Mouse (Mus musculus) thymus, postnatal 10 days (tissue): ENCODE measurements around the gene Relch.
"Not testable (repeated sequence)": the region's sequence is repeated elsewhere in the genome, so short reads cannot be mapped to it uniquely, and the experiment has no call there.

ENCODE experiments used
- DNase-seq, 2 experiments: peaks; one replicate each; pipeline ENCODE4 v3.0.0; 2021; ENCODE audit warnings: low spot score in 2 of 2

The Relch gene

DNA sequence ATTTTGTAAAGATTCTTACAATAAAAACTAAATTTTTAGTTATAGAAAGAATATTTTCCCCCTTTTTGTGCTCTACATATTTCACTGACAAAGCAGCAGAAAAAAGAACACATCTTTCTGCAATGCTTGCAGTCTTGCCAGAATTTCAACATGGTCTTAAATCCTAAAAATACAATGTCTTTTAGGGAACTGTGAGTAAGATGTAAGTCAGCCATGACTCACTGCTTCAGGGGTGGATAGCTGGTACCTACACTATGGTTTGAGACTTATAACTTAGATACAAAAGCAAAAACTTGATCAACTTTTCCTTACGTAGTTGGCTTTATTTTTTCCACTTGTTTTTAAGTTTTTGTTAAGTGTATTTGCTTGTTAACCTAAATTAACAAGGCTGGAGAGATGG lies 78.8 kb downstream of the Relch start:
- no peak for DNase-seq

DNA sequence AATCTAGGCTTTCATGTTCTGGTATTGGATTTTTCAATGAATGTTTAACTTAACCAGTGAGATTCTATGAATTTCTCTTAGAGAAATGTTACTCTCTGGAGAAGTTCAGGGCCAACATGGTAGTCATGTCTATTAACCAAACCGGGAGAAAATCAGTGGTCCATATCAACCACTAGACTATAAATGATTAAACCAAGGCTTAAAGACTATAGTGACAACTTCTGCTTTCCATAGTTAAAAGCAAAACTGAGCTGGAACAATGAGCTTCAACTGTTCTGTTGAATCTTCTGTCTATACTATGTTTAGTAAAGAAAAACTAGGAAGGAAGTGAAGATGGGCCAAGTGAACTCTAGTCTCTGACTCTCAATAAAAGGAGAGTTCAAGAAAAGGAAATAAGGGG lies 82.8 kb downstream of the Relch start:
- DNase-seq: no peak

DNA sequence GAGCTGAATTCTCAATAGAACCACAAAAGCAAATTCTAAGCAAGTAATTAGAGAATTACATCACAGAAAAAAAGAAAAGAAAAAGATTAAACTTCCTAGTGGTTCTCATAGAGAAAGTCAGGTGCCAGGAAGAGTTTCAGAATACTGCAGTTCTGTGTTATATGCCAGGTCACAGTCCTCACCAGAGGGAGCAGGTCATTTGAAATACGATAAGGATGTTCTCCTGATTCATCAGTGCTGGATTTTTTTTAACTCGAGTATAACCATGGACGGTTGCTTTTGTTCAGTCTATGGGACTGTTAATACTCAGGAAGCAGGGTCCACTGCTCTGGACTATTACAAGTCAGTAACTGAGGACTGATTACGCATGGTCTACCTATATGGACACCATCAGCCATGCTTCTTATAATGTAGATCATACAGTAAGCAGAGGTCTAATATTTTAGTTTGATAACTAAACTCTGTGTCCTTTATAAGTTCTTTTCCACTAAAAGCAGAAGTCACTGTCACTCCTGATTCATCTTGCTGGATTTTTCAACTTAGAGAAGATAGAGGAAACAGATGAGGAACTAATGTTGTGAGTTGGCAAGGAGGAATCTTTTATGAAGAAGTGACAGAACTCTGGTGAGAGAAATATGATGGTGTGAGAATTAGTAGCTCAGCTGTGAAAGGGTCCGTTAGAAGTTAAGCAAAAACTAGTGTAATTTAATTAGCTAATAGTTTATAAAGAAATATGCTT lies 83.4 kb downstream of the Relch start:
- no peak for DNase-seq

DNA sequence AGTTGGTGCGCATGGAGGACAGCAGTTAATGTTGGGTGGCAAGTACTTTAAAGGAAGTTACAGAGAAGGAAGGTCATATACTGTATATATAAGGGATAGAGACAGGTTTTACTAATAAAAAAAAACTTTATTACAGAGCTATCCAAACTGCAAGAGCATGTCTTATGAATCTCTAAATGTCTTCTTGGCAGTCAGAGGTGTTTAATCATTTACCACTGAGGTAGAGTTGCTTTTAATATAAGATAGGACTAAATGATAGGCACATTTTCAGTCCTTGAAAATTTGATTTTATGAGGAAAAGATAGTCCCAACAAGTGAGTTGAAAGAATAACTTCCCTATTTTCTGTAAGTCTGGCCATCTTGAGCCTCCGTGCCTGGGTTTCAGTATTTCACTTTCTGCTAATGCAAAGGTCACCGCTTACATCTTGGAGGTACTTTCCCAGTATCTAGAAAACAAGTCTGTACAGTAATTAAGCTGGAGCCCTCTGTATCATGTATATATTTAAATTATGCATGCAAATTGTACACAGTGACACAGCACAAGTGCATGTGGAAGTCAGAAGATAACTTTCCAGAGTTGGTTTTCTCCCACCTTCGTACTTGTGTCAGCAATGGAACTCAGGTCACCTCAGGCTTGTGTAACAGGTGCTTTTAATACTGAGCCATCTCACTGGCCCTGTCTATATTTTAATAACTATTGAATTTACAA lies 84.6 kb downstream of the Relch start:
- DNase-seq: no peak

DNA sequence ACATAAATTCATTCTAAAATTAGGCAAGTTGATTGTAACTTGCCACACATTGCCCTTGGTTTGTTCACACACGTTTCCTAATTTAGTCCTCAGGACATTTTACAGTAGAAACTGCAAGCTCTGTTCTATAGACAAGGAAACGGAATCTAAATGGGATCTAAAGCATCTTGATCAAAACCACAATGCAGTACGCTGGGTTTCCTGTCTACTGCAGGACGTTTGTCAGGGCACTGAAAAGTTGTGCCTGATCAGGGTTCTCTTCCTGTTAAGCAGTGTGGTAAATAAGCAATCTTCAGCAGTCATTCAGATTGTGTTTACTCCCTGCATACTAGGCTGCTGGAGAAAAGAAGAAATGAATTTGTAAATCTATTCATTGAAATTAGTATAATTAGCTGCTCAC lies 88.5 kb downstream of the Relch start:
- DNase-seq: no peak

DNA sequence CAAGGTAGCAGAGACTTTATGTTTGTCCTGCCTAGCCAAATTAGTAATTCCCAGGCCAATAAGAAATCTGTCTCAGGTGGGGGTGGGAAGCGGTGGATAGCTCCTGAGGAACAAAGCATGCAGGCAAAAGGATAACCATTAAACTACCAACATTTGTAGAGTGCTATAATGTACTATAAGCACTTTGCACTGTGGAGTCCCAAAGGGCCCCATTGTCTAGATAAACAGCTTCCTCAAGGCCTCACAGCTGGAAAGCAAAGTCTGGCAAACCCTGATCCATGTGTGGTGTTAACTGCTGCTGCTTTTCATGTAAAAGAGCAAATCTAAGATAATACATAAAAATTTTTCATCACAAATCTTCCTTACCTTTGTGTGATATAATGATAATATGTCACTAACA lies 89.3 kb downstream of the Relch start:
- DNase-seq: no peak

DNA sequence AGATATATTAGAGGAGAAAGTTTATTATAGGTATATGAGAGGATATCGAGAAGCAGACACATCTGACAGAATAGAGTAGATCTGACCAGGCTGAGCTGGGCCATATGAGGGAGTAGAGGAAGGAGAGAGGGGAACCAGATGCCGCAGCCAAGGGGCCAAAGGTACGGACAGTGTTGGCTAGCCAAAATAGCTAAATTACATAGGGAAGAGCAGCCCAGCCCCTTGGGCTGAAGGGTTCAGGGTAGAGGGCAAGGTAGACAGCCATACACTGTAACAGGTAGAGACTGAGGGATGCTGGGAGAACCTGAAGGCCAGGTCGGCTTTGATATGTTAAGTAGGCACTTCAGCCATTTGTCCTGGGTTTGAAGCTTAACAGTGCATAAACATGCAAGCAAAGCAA lies 95.1 kb downstream of the Relch start:
- no peak for DNase-seq

DNA sequence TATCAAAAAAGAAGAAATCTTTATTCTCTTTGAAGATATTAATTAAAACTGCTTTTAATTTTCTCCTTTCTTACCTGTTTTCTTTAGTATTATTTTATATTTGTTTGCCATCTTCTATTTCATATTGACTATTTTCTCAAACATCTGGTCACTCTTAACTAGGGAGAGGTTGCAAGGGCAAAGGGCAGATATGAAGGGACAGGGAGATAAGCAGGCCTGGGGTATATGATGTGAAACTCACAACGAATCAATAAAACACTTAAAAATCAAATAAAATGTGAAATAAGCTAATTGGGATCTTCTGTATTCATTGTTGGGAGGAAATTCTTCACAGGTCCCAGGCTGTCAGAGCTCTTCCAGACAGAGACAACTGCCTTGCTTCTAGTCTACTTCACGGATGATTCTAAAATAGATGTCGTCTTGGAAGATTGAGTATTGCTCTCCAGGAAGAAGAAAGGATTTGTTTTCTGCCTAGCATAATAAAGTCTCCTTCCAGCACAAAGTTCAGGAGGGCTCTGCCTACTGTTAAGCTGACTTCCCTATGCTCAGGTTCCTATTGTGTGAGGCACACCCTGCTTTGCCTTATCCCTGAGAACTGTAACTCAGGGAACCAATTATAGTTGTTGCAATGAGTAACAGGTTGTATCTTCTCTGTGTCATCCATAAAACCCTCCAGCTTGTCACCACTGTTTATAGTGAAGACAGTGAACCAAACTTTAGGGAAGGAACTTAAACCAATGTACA lies 95.9 kb downstream of the Relch start:
- no peak for DNase-seq

DNA sequence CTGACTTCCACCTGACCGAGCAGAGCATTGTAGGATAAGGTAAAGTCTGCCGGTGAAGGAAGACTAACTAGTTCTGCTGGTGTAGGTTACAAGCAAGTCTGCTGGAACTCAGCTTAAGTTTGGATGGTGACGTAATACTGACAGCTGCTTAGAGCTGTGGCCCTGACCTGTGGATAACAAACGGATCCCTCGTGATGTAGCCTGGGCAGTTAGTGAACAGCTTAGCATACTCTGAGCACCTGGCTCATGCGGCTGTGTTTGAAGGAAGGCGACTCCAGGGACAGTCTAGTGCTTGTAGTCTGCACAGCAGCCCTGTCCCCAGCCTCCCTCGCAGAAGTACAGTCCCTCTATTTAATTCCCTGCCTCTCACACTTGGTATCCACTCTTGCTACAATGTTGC lies 101.9 kb downstream of the Relch start:
- no peak for DNase-seq

DNA sequence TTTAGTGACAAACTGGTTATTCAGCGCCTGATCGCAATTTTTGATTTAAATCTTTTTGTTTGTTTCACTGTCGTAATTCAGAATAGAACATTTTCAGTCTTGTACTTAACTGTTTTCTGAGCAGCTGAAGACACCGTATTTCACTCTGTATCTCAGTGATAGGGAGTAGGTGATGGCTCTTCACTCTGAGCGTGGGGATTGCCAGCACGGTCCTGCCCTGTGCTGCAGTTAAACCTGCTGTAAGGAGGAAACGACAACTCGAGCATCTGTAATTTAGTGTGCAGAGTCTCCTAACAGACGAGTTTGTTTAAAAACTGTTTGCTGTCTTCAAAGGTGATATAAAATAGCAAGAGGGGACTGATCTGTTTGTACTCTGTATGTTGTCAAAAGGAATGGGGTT lies 102.4 kb downstream of the Relch start:
- not testable (repeated sequence) for DNase-seq

DNA sequence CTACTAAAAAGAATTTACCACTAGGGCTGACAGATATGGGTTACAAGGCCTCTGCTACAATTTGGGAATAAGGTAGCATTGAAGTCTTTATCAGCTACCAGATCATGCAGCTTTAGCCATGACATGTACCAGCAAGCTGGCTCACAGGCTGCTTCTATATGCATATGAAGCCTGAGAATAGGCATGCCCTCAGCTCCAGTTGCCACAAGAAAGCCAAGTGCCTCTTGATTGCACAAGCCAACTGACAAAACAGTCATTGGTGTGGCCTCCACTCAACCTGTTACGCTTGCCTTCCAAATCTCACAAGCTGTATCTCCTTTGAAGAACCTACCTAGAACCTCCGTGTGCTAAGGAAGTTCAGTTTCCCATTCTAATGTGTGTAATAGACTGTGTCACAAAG lies 104.7 kb downstream of the Relch start:
- no peak for DNase-seq

DNA sequence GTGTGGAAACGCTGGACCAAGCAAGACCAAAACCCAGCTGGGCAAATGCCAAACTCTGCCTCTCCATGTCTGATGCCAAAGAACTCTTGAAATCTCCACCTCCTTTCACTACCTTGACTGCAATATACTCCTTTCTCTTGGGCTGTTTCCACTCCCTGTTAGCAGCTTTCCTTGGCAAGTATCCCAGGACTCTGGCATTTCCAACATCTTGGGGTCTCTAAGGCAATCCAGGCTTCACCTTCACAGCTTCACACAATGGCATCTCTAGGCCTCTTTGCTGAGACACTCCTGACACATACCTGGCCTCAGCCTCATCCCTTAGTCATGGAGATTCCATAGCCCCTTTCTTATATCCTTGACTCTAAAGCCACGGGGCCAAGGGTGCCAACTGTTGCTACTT lies 107.0 kb downstream of the Relch start:
- DNase-seq: no peak

DNA sequence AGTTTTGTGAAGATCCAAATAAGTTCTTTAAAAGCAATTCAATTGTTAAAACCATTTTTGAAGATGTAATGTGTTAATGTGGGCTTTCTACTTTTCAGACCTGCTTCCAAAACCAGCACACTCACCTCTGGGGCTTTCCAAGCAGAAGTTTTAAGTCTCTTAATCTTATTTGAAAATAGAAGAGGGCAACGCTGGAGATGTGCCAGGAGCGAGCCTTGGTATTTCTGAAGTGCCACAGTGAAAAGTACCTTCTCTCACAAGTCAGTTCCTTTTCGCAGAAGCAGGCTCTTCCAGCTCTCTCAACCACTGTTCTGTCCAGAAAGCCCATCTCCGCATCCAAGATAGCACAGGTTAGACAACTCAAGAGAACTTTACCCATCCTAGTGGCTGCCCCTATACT lies 112.8 kb downstream of the Relch start:
- DNase-seq: no peak

DNA sequence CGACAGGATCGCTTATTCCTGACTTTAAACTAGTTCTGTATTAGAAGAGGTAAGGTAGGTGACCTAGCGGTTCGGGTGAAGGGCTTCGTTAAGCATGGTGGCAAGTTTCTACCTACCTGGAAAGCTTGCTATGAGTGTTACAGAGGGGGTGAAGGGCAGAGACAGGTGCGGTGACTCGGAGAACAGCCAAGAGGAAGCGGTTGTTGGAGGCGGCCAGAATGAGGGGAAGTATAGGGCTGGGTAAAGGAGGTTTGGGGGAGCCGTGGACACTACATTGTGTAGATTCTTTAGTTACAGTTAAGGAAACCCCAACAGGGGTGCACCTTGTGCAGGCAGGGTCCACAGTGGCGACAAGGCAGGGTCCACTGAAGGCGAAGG lies 116.4 kb downstream of the Relch start:
- DNase-seq: no peak

DNA sequence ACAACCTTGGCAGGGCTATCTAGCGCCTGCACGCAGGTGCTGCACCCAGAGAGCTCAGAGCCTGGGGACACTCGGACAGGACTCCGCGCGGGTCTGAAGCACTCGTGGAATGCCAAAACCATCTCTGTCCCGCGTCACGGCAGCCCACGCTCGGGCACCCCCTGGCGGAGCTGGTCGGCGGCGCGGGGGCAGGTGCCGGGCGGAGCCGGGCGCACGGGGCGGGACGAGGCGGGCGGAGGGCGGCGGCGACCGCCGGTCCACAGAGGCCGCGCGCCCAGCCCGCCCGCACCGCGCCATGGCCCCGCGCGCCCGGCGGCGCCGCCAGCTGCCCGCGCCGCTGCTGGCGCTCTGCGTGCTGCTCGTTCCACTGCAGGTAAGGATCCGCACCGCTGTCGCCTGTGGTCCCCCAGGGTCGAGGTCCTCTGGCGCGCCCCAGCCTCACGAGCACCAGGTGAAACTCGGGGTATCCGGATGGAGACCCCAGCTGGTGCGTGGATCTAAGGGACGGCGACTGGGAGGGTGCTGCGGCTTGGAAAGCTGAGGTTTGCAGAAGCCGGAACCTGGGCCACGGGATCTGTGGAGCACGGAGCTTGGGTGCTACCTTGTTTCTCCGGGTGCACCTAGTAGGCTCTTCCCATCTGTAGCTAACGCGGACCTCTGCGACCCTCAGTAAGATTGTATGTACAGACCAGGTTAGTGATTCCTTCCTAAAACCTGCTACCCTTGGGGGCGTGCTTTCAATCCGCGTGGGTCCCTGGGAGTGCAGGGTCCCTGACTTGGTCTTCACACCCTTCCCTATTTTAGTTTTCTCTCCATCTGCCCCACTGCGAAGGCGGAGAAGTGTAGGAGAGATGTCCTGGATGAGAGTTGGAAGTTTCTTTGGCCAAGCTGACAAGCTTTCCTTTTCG lies 117.0 kb downstream of the Relch start, which contains the start of gene Tnfrsf11a:
Gene Tnfrsf11a (plus strand): TSS at position 262 of the 908 bp plus-strand sequence.
- DNase-seq: peak; percentile 36 to 76

DNA sequence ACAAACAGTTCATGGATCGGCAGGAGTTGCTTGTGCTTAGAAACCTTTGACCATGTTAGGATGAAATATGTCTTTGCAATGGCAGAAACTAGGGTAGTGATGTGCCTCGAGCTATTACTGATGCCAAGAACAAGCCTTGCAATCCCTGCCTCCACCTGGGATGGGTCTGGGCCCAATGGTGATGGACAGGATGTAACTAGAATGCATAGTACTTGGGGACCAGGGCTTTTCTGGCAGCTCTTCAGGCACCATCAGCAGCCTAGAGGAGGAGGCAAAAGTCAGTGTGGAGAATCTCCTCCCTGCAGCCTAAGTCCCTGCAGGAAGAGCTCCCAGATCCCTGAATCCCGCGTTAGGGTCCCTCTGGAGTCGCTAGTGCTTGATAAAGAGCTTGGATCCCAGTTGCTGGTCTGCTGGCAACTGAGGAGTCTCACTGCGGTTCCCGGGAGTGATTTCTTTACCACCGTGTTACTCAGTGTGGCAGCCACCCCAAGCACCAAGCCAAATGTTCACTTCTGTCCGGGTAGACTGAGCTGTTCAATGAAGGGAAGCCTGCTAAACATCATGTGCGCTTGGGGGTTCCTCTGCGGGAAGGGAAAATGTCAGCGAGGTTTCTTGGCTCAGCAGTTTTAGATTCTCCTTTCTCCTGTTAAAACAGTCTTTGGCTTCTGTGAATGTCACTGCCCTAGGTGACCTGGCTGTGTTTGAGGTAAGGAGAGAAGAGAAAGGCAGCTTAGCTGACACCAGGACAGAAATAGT lies 117.9 kb downstream of the Relch start:
- DNase-seq: no peak

DNA sequence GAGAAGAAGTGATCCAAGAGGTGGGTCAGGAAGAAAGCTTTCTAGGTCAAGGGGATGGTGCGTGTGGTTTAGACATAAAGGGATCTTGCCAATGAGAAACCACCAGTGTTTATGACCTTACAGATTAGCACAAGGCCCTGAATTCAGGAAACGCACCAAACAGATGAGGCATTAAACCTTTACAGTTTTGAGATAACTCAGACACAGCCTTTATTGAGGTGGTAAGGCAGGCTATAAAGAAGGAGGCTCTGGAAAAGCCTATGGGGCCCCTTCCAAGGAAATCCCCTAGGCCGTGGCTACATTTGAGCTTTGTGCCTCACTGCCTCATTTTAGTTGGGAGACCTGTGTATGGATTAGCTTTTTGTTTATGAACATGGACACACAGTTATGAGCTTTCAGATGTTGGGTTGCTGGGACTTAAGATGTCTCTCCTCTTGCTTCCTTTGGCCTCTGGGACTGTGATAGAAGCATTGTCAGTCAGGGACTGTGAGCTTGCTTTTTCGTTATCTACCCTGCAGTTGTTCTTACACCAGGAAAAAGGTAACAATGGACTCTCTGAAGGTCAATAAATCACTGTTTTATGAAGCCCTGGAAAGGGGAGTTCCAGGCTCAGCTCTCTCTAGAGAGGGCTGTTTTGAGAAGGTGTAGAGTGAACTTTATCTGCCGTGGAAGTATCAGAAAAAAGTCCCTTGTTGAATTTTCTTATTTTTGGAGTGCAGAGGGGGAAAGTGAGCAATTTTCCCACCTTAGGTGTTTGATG lies 120.8 kb downstream of the Relch start:
- no peak for DNase-seq

DNA sequence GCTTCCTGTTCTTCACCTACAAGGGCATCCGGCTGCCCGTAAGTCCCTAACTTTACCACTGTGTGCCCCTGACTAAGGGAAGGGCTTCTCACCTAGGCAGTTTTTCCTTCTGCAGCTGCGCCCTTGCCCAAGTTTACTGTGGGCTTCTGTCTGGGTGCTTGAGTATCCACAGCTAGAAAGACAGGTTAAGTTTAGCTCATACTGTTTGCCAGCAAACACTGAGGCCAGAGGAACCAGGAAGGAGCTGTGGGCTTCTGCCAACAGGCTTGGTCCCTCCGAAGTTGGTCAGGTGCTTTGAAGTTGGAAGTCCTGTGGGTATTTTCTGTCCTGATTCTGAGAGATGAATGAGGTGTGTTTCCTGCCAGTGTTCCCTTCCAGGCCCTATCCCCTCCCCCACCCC lies 121.5 kb downstream of the Relch start:
- no peak for DNase-seq

DNA sequence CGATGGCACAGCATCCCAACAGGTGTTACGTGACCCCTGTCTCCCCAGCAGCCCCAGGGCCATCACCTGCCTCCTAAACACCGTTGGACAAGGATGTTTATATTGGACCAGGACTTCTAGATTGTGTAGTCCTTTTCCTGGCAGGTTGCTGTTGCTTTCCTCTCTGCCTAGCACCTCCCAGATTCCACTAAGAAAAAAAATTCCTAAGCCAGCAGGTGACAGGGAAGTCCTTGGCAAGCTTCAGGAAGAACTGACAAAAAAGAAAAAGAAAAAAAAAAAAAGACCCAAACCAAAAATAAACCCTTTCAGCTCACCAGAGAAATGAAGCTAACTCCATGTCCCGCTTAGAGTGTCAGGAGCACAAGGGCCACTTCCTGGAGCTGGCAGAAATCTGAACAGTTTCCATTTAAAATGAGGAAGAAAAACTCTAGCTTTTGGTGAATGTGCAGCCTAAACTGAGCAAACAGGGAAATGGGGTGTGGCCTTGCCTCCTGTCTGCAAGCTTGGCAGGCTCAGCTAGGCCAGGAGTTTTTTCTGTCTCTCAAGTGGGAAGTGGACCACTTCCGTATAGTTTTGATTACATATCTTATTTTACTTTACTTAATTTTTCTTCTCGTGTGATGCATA lies 123.2 kb downstream of the Relch start:
- no peak for DNase-seq

DNA sequence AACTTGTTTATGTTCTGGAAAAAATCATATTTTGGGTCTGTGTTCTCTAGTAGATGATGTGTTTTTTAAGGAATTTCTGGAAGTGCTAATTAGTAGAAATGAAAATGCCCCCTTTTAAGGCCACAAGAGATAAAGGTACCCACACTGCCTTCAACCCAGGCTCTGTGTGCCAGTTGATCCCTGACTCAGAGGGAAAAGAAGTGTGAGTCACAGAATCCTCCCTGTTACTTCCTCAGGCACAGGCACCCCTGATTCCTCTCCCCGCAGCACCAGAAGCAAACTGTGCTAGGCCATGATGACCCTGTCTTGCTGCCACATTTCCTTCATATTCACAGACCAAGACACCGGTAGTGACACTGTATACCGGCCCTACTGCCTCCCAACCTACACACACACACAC lies 126.4 kb downstream of the Relch start:
- no peak for DNase-seq
